Mouse (Mus musculus) adrenal gland, postnatal 4 days (tissue): ENCODE results near the gene Tmprss7. TPM values are rescaled to one million over a fixed set of nuclear protein-coding genes. Genes with fewer than 3 reads are reported as not detected.

Source experiments
- DNase-seq, 2 experiments: peaks; one replicate each; pipeline ENCODE4 v3.0.0; 2021 to 2022; ENCODE audit warnings: low spot score in 2 of 2, mixed read lengths in 2 of 2
- long read RNA-seq, 2 experiments: library from polyadenylated mRNA; stranded (forward); transcript quantifications; one replicate each; pipeline ENCODE4 v2.0.0; 2021
- total RNA-seq, 2 experiments: library from RNA; stranded (reverse); gene quantifications; 2 replicates each; pipeline ENCODE4 v1.2.3; 2021

Gene Tmprss7
- total RNA-seq: under 1 TPM; 0.11 to 0.17 TPM
- long read RNA-seq, experiment 1: 0 reads
- long read RNA-seq, experiment 2: 0 reads

- DNase-seq: no peak
These were observed at the start of gene Tmprss7 for GRCm38 (mm10) chr16:45693558-45693957. Gene Tmprss7, minus strand, starts transcription at chr16:45693658.

- peak; percentile 97 to 99 for DNase-seq
These were observed 49.4 kb upstream of the Tmprss7 start, which contains the start of gene Abhd10 for GRCm38 (mm10) chr16:45742615-45743476. Gene Abhd10, minus strand, starts transcription at chr16:45742955.

GRCm38 (mm10) chr16:45737880-45738279 is 44.4 kb upstream of the Tmprss7 start:
- no peak for DNase-seq

- no peak for DNase-seq
These were observed 43.3 kb upstream of the Tmprss7 start for GRCm38 (mm10) chr16:45736724-45737123.

GRCm38 (mm10) chr16:45729163-45729562 is 35.7 kb upstream of the Tmprss7 start:
- no peak for DNase-seq

GRCm38 (mm10) chr16:45724742-45725102 is 31.3 kb upstream of the Tmprss7 start:
- DNase-seq: no peak

GRCm38 (mm10) chr16:45724061-45724741 is 30.7 kb upstream of the Tmprss7 start, which contains the start of gene Tagln3:
Gene Tagln3, minus strand, starts transcription at chr16:45724608.
- DNase-seq: no peak

GRCm38 (mm10) chr16:45723172-45723901 is 29.9 kb upstream of the Tmprss7 start:
- no peak for DNase-seq

- no peak for DNase-seq
These were observed 29.0 kb upstream of the Tmprss7 start for GRCm38 (mm10) chr16:45722460-45722951.

- no peak for DNase-seq
These were observed 26.7 kb upstream of the Tmprss7 start for GRCm38 (mm10) chr16:45720022-45720630.

GRCm38 (mm10) chr16:45718296-45718695 is 24.8 kb upstream of the Tmprss7 start:
- DNase-seq: no peak

- DNase-seq: no peak
These were observed 21.2 kb upstream of the Tmprss7 start for GRCm38 (mm10) chr16:45714489-45715150.

GRCm38 (mm10) chr16:45713878-45714277 is 20.4 kb upstream of the Tmprss7 start:
- no peak for DNase-seq

GRCm38 (mm10) chr16:45713261-45713660 is 19.8 kb upstream of the Tmprss7 start:
- DNase-seq: no peak

- no peak for DNase-seq
These were observed 17.8 kb upstream of the Tmprss7 start for GRCm38 (mm10) chr16:45711263-45711662.

GRCm38 (mm10) chr16:45699301-45699700 is 5.8 kb upstream of the Tmprss7 start:
- no peak for DNase-seq

- no peak for DNase-seq
These were observed 4.5 kb upstream of the Tmprss7 start for GRCm38 (mm10) chr16:45697996-45698395.

- DNase-seq: peak in 1 of 2 experiments; percentile 6
These were observed 2.1 kb upstream of the Tmprss7 start for GRCm38 (mm10) chr16:45695445-45696160.

GRCm38 (mm10) chr16:45692851-45693250 is 607 bp downstream of the Tmprss7 start:
- no peak for DNase-seq

GRCm38 (mm10) chr16:45690178-45690577 is 3.3 kb downstream of the Tmprss7 start:
- no peak for DNase-seq
